Mouse (Mus musculus) activated CD4-positive, CD25-positive, alpha-beta regulatory T cell, adult 4 months (primary cell): ENCODE measurements around the gene Rinl. TPM values are rescaled to one million over a fixed set of nuclear protein-coding genes. Genes with fewer than 3 reads are reported as not detected.
A peak's percentile ranks its signal among the peaks of the same experiment; 100 is the strongest.

ENCODE experiments used
- ATAC-seq: one replicate; pipeline ENCODE4 v1.8.0; 2017
- polyA plus RNA-seq, 2 experiments: library from polyadenylated mRNA; unstranded; fragments of 100-300 nt; shearing (Covaris generic); gene quantifications; one replicate each; pipeline ENCODE4 v1.2.1; 2017

Rinl gene
- polyA plus RNA-seq, 2 experiments from 2014 or later = 199 to 272 TPM

DNA sequence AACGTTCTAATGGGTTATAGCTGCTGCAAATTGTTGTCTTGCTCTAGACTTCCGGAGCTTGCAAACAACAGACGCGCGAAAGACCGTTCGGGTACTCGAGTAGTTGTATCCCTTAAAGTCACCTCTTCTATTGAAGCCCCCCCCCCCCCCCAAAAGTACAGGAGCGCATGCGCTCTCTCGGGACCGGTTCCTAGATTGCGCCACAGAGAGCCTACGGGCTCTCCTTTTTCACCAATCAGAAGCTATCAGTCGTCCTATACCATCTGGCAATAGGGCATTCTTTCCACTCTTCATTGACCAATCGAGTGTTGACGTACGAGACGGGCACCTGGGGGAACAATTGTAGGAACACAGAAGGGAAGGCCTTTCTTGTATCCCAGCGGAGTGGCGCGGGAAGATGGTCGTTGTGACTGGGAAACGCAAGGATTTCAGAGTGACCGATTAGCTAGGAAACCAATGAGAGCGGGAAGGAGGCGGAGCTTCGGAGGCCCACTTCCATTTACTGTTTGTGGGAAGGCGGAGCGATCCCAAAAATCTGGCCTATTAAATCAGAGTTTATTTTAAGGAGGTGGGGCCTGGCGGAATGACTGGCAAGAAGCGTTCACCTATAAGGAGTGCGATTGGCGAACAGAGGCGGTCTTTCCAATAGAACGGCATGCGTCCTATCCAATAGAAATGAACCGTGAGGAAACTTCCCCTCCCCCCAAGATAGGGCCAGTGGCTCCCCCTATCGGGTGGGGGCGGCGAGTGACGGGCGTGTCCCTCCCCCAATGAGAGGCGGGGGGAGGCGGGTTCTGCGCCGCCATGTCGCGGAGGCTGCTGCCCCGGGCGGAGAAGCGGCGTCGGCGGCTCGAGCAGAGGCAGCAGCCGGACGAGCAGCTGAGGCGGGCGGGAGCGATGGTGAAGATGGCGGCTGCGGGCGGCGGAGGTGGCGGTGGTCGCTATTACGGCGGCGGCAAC lies 21.6 kb downstream of the Rinl start:
- ATAC-seq = peak; percentile 73

DNA sequence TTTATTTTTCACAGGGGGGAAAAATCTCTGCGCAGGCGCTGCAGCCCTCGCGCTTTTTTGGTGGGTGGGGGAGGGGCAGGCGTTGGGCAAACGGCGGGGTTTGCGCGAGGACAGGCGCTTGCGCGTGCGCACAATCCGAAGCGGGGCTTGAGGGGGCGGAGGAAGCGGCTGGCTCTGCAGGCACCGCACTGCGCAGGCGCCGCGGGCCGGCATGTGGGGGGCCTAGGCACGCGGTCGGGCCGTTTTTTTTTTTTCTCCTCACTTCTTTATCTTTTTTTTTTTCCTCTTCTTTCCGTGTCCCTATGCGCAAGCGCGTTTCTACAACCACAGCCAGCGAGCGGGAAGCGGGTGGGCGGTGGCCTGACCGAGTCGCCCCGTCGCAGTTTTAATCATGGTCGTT lies 22.5 kb downstream of the Rinl start:
- ATAC-seq = no peak

DNA sequence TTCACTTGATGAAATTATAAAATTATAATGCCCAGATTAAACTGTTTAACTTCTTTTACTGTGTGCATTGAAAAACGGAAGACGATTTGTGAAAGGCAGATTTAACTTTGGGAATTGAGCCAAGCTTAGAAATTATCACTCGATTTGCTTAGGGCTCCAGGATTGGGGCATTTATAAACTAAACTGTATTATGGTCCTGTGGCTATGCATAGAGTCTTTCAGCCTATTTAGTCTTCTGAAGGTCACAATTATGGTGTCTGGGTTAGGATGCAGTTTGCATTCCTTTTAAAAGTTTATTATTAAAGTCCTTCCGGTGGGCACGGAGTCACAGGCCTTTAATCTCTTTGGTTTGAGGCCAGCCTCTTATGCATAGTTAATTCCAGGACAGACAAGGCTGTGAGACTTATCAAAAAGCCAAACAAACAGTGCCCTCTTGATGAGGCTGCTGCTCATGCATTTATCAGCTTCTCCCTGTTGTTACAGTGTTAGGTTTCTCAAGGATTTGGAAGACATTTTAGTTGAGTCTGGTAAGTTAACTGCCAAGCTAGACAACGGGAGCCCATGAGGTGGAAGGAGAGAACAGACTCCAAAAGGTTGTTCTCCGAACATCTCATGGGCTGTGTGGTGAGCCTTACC lies 23.0 kb downstream of the Rinl start:
- ATAC-seq = no peak

GRCm38 (mm10) chr7:28812436-28812835 lies 23.7 kb downstream of the Rinl start:
- ATAC-seq = no peak

- no peak for ATAC-seq
Observed at GRCm38 (mm10) chr7:28812949-28813348, 24.2 kb downstream of the Rinl start.

DNA sequence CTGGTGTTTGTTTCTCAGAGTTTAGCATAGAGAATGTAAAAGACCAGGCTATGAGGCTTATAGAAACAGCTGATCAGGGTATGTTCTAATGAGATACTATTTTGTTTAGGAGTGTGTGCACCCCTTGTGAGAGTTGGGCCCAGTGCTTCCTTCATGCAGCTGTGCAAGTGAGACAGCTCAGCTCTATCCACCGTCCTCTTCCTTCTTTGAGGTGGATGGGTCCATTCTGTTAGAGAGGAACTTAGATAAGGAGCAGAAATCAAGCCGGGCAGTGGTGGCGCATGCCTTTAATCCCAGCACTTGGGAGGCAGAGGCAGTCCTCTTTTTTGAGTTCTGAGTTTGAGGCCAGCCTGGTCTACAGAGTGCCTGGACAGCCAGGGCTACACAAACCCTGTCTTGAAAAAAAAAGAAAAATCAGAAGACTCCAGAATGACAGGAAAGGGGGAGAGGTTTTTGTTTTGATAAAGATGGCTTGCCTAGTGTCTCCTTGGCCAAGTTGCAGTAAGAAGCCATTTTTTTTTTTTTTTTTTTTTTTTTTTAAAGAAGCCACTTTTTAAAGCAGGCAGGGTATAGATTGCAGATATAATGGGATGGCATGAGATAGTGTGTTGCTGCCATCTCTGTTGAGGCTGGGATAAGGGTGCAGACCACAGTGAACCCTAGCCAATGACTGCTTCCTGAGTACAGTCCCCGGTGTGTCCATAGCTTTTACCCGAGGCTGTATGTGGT lies 25.7 kb downstream of the Rinl start:
- no peak for ATAC-seq

DNA sequence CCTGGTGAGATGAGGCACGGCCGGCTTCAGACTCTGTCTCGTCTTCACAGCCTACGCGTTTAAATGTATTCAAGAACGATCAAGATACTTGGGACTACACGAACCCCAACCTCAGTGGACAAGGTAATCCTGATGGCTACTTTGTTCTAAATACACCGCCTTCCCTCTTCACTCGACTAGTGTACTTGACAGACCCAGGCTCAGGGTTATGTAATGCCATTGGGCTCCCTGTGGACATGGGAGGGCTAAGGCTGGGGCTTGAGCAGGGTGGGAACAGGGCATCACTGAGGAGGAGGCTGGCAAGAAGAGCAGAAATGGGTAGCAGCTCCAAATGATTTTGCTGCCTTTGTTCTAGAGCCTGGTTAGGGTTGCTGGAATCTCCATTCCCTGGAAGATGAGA lies 26.5 kb downstream of the Rinl start:
- ATAC-seq = no peak

DNA sequence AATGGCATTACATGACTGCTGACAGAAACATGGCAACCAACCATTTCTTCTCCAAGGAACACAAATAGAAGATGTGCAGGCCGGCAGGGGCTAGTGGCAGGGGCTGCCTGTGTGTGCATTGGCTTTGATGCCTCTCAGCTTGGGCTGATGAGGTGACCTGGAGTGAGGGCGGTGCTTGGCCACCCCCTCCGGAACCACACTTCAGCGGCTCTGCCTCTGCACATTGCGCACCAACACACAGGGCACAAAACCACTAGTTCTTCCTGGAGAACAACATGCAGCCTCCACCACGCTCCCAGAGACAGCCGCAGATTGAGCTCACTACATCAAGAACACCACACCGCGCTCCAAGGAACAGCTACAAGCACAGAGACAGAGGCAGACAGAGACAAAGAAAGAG lies 27.4 kb downstream of the Rinl start:
- ATAC-seq = no peak

- ATAC-seq = no peak
Observed at GRCm38 (mm10) chr7:28816920-28817319, 28.2 kb downstream of the Rinl start.

GRCm38 (mm10) chr7:28817524-28817923 lies 28.8 kb downstream of the Rinl start:
- ATAC-seq = no peak

DNA sequence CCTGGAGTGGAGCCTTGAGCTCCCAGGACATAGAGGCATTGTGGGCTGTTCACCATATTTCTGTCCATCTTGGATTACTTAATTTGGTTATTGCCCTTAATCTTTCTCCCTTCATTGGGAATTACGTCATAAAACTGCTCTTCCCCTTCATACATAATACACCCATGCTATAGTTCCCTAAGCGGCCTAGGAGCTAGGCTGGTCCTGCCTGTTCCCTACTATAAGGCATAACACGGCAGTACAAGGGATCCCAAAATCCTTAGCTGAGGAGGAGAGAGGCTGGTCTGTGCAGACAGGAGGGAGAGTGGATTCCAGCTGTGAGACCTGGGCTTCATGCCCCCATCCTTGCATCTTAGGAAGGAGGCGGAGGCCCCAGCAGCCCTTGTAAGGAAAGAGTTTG lies 29.2 kb downstream of the Rinl start:
- no peak for ATAC-seq

GRCm38 (mm10) chr7:28818436-28818835 lies 29.7 kb downstream of the Rinl start:
- no peak for ATAC-seq

DNA sequence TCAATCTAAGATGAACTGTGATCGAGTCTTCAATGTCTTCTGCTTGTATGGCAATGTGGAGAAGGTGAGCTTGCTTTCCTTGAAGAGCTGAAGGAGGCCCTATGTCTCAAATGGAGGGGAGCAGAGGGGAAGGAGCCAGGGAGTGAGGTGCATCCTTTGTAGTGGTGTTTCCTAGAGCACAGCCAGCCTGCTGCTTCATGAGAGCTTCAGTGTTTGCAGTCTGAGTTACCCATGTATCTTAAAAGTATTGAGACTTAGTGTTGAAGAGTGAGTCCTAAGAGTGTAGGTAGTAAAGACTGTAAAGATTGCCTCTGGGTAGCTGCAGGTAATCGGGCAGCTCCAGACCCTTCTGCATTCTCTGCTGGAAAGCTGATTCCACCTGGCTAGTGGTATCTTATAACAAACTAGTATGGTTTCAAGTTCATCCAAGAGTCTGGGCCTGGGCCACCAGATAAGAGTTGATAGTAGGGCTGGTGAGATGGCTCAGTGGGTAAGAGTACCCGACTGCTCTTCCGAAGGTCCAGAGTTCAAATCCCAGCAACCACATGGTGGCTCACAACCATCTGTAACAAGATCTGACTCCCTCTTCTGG lies 30.2 kb downstream of the Rinl start:
- ATAC-seq = no peak

- no peak for ATAC-seq
Observed at GRCm38 (mm10) chr7:28819571-28819970, 30.8 kb downstream of the Rinl start.

GRCm38 (mm10) chr7:28820358-28821260 lies 31.8 kb downstream of the Rinl start:
- no peak for ATAC-seq

DNA sequence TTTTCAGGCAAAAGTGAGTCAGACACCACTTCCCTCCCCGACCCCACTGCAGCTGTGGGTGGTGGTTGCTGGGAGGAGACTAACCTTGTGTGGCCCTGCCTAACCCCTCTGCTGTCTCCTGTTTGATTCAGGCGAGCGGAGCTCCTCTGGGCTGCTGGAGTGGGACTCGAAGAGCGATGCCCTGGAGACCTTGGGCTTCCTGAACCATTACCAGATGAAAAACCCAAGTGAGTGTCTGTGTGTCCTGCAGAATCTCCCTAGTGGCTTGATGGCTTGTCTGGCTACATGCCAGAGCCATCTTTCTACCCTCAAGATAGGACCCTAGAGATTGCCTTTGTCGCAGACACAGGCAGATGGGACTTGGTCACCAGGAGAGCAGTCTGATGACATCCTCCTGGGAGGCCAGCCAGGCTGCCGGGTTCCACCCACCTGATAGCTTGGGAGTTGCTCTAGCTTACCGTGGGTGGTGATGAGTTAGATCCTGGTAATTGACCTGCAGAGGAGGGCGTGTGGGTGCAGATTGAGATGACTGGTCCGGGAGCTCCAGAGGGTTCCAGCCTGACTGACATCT lies 32.6 kb downstream of the Rinl start:
- ATAC-seq = peak; percentile 42

- ATAC-seq = no peak
Observed at GRCm38 (mm10) chr7:28822556-28822955, 33.8 kb downstream of the Rinl start.

DNA sequence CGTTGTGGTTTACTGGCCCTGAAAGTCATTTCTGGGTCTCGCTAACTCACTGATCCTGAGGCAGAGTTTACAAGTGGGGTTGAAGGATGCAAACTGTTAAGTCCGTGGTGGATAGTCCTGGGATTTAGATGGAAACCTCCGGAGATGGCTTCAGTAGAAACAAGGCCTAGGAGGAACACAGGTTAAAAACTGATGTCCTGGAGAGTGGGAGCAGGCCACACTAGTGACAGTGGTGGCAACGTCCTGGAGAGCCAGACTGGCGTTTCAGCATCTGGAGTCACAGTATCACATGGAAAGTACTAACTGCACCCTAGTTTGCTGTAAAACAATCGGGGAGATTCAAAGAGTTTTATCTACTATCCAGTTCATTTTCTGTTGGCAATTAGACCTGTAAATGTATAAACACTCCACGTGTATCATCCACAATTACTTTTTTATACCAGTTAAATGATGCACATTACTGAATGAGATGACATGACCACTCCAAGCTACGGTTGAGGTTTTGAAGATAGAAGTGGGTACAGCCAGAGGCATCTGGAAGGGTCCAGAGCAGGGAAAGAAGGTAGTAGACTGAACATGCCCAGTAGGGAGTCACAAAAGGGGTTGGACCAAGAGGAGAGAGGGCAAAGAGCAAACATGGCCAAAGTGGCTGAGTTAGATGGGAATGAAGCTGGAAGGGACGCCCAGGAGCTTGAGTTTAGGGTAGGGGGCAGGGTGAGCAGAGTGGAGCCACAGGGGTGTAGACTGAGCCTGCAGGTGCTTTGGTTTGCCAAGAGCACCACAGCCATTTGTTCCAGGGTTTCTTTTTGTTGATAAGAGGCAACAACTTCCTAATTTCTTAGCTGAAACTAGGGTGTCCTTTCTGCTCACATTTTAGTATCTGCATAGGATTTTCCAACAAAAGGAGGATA lies 34.5 kb downstream of the Rinl start:
- ATAC-seq = no peak

GRCm38 (mm10) chr7:28823932-28824331 lies 35.2 kb downstream of the Rinl start:
- ATAC-seq = no peak

DNA sequence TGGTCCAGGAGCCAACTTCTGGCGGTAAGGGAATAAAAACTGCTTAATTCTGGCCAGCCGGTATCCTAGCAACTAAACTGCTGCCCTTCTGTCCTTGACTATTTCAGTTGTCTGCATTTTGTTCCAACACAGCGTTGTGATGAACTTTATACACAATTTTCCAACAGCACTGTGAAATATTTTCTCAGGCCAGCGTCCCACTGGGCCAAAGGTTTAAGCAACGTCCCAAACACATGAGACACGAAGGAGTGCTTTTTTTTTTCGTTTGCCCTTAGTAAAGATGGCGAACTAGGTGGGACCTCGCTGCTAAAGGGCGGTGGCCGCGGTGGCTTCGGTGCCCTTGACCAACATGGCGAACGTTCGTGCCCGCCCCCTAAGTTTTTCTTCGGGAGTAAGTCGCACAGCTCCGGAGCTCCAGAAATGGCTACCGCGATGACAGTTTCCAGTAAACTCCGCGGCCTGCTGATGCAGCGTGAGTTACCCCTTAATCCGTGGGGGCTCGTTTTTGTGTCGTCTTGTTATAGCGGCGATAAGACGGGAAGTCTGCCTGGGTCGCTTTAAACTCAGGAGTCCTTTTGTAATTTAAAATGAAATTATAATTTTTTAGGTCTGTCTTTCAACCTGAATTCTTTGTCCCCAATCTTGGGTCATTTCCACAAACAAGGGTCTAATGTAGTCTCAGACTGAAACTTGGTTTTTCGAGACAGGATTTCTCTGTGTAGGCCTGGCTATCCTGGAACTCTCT lies 36.3 kb downstream of the Rinl start, which contains the start of gene Ech1:
Gene Ech1 (plus strand): TSS at position 277 of the 745 bp plus-strand sequence.
- ATAC-seq = peak; percentile 73
